Mouse (Mus musculus): ENCODE measurements around the gene Tgif1.

DNA sequence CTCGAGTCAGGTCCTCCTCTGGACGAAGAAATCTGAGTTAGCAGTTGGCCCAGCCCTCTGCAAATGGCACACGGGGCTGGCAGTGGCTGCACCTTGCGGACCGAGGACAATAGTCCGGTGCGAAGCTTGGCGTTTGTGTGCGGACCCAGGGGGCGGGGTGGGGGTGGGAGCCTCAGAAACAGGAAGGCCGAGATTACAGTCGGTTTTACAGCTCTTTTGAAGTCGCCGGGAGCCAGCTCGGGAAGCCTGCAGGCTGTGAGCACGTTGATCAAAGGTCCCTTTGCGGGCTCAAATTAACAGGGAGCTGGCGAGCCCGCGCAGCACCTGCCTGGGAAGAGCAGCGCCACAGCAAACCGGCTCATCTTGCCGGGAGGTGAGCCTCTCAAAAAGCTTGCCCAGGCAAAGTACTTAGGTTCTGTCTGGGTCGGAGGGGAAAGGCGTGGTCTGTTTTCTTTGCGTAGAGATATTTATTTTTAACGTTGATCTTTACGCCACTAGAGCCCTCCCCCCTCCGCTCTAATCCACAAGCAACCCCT, 18.8 kb downstream of the Tgif1 start:
- TF ChIP-seq CTCF (IDR thresholded peaks at IDR 0.05; ENCODE audit: borderline replicate concordance, insufficient read depth, low read length) (no peak), POLR2A (IDR thresholded peaks at IDR 0.05; ENCODE audit: low read depth, low read length) (no peak)
